Mouse (Mus musculus) neural tube, embryonic 14.5 days (tissue): ENCODE measurements around the gene Nptxr. TPM values are rescaled to one million over a fixed set of nuclear protein-coding genes. Genes with fewer than 3 reads are reported as not detected.

Experiments used
- ATAC-seq: fragments of 200-750 bp; cut with Nextera tagmentation; 2 replicates; pipeline ENCODE4 v1.8.0; 2017; ENCODE audit warnings: low read depth, mild to moderate bottlenecking, moderate TSS enrichment, moderate library complexity
- H3K27ac ChIP-seq: fragments of 300-500 bp; sonication (generic); 2 replicates; pipeline ENCODE4 v1.5.1; 2014; ENCODE audit warnings: low read depth, mild to moderate bottlenecking, control low read depth, low read length, moderate library complexity, mixed read lengths
- H3K27me3 ChIP-seq: fragments of 300-500 bp; sonication (generic); 2 replicates; pipeline ENCODE4 v1.6.1; 2014; ENCODE audit warnings: low read length; ENCODE audit not compliant: control insufficient read depth, insufficient read depth
- H3K36me3 ChIP-seq: fragments of 300-500 bp; sonication (generic); 2 replicates; pipeline ENCODE4 v1.6.1; 2014; ENCODE audit warnings: low read length, mixed read lengths; ENCODE audit not compliant: control insufficient read depth, insufficient read depth
- H3K4me1 ChIP-seq: fragments of 300-500 bp; sonication (generic); 2 replicates; pipeline ENCODE4 v1.6.1; 2014; ENCODE audit warnings: low read length; ENCODE audit not compliant: control insufficient read depth, insufficient read depth
- H3K4me2 ChIP-seq: fragments of 300-500 bp; sonication (generic); 2 replicates; pipeline ENCODE4 v1.6.1; 2014; ENCODE audit warnings: mild to moderate bottlenecking, low read depth, low read length, control low read depth
- H3K4me3 ChIP-seq: fragments of 300-500 bp; sonication (generic); 2 replicates; pipeline ENCODE4 v1.5.1; 2014; ENCODE audit warnings: low read depth, low read length, control low read depth, mixed read lengths
- H3K9ac ChIP-seq: fragments of 300-500 bp; sonication (generic); replicated peaks from 2 replicates; pipeline ENCODE4 v1.6.1; 2014; ENCODE audit warnings: low read depth, mild to moderate bottlenecking, control low read depth, low read length, mixed read lengths
- H3K9me3 ChIP-seq: fragments of 300-500 bp; sonication (generic); 2 replicates; pipeline ENCODE4 v1.6.1; 2016; ENCODE audit warnings: low read length; ENCODE audit not compliant: control insufficient read depth
- WGBS: fragments of 180-500 bp; shearing (Covaris S2); extraction: QIAGEN DNeasy Blood & Tissue Kit; methylation state at CpG from one replicate; pipeline ENCODE4 v1.1.7; 2014; 5-methylcytosine and 5-hydroxymethylcytosine counted together
- polyA plus RNA-seq: library from polyadenylated mRNA; unstranded; fragments of >200 nt; fragmentation: Nextera tagmentation; extraction: Ambion mirVana; gene quantifications from 2 replicates; pipeline ENCODE4 v1.2.1, GENCODE M21; 2014

The Nptxr gene
- polyA plus RNA-seq, 1 experiment from 2014 or later: 23.4 TPM

GRCm38 (mm10) chr15:79755176-79755575 lies 49.4 kb downstream of the Nptxr start:
- WGBS: 89% methylated on average over 4 of the region's 4 CpGs
- Histone ChIP-seq H3K4me2 (no peak overlapping the region), H3K9me3 (no peaks in the 10 kb centered on the region), H3K27me3 (no peaks in the 10 kb centered on the region), H3K36me3 (no peaks in the 10 kb centered on the region), H3K27ac (no peak overlapping the region), H3K4me1 (no peaks in the 10 kb centered on the region), H3K4me3 (no peak overlapping the region), H3K9ac (no peak overlapping the region)
- no peak for ATAC-seq

- ATAC-seq: no peak
- Histone ChIP-seq H3K27me3 (no peaks in the 10 kb centered on the region), H3K36me3 (no peaks in the 10 kb centered on the region), H3K27ac (no peak overlapping the region), H3K9ac (no peak overlapping the region), H3K4me3 (no peak overlapping the region), H3K4me2 (no peak overlapping the region), H3K9me3 (no peaks in the 10 kb centered on the region), H3K4me1 (no peaks in the 10 kb centered on the region)
- 60% methylated on average over 4 of the region's 4 CpGs for WGBS
Measured at GRCm38 (mm10) chr15:79753873-79754272, 50.7 kb downstream of the Nptxr start.

GRCm38 (mm10) chr15:79753420-79753752 lies 51.2 kb downstream of the Nptxr start:
- Histone ChIP-seq H3K4me2 (no peak overlapping the region), H3K36me3 (no peaks in the 10 kb centered on the region), H3K9me3 (no peaks in the 10 kb centered on the region), H3K27ac (no peak overlapping the region), H3K4me3 (no peak overlapping the region), H3K4me1 (no peaks in the 10 kb centered on the region), H3K27me3 (no peaks in the 10 kb centered on the region), H3K9ac (no peak overlapping the region)
- 91% methylated on average over 3 of the region's 3 CpGs for WGBS
- no peak for ATAC-seq

- WGBS: 26% methylated on average over 11 of the region's 11 CpGs
- no peak overlapping the region for H3K4me2 ChIP-seq
- H3K9ac ChIP-seq: no peak overlapping the region
- H3K4me1 ChIP-seq: no peaks in the 10 kb centered on the region
- H3K27ac ChIP-seq: no peak overlapping the region
- H3K9me3 ChIP-seq: no peaks in the 10 kb centered on the region
- peak; percentile 48; the same call in 1 of the 2 replicates for ATAC-seq
- no peak overlapping the region for H3K4me3 ChIP-seq
- no peaks in the 10 kb centered on the region for H3K27me3 ChIP-seq
- no peaks in the 10 kb centered on the region for H3K36me3 ChIP-seq
Measured at GRCm38 (mm10) chr15:79752742-79753419, 51.7 kb downstream of the Nptxr start.

- WGBS: 90% methylated on average over 17 of the region's 17 CpGs
- no peaks in the 10 kb centered on the region for H3K27me3 ChIP-seq
- H3K27ac ChIP-seq: no peak overlapping the region
- no peak overlapping the region for H3K4me3 ChIP-seq
- H3K4me1 ChIP-seq: no peaks in the 10 kb centered on the region
- H3K36me3 ChIP-seq: no peaks in the 10 kb centered on the region
- no peak overlapping the region for H3K9ac ChIP-seq
- no peaks in the 10 kb centered on the region for H3K9me3 ChIP-seq
- ATAC-seq: no peak
- no peak overlapping the region for H3K4me2 ChIP-seq
Measured at GRCm38 (mm10) chr15:79751772-79752171, 52.8 kb downstream of the Nptxr start.

GRCm38 (mm10) chr15:79750266-79750665 lies 54.3 kb downstream of the Nptxr start:
- Histone ChIP-seq H3K9ac (no peak overlapping the region), H3K4me3 (no peak overlapping the region), H3K4me2 (no peak overlapping the region), H3K36me3 (no peaks in the 10 kb centered on the region), H3K9me3 (no peaks in the 10 kb centered on the region), H3K4me1 (no peaks in the 10 kb centered on the region), H3K27ac (no peak overlapping the region), H3K27me3 (no peaks in the 10 kb centered on the region)
- whole genome bisulfite sequencing: 90% methylated on average over 8 of the region's 8 CpGs
- no peak for ATAC-seq

GRCm38 (mm10) chr15:79749162-79749561 lies 55.4 kb downstream of the Nptxr start:
- no peak overlapping the region for H3K4me2 ChIP-seq
- H3K27ac ChIP-seq: no peak overlapping the region
- no peaks in the 10 kb centered on the region for H3K27me3 ChIP-seq
- H3K4me3 ChIP-seq: no peak overlapping the region
- ATAC-seq: no peak
- H3K9me3 ChIP-seq: no peaks in the 10 kb centered on the region
- no peaks in the 10 kb centered on the region for H3K4me1 ChIP-seq
- 95% methylated on average over 7 of the region's 7 CpGs for WGBS
- no peaks in the 10 kb centered on the region for H3K36me3 ChIP-seq
- H3K9ac ChIP-seq: no peak overlapping the region

GRCm38 (mm10) chr15:79747998-79748397 lies 56.6 kb downstream of the Nptxr start:
- no peak overlapping the region; the same call in 1 of the 2 replicates for H3K4me2 ChIP-seq
- no peaks in the 10 kb centered on the region for H3K9me3 ChIP-seq
- no peak overlapping the region for H3K4me3 ChIP-seq
- no peaks in the 10 kb centered on the region for H3K36me3 ChIP-seq
- WGBS: 62% methylated on average over 11 of the region's 11 CpGs
- no peak overlapping the region for H3K27ac ChIP-seq
- ATAC-seq: no peak
- no peak overlapping the region for H3K9ac ChIP-seq
- H3K27me3 ChIP-seq: no peaks in the 10 kb centered on the region
- H3K4me1 ChIP-seq: no peaks in the 10 kb centered on the region

- Histone ChIP-seq H3K9ac (no peak overlapping the region), H3K27me3 (no peaks in the 10 kb centered on the region), H3K36me3 (no peaks in the 10 kb centered on the region), H3K4me3 (no peak overlapping the region), H3K27ac (no peak overlapping the region), H3K9me3 (no peaks in the 10 kb centered on the region), H3K4me1 (peaks cover 7% of the 10 kb centered on the region), H3K4me2 (no peak overlapping the region)
- ATAC-seq: no peak
- 88% methylated on average over 5 of the region's 5 CpGs for WGBS
Measured at GRCm38 (mm10) chr15:79745883-79746282, 58.7 kb downstream of the Nptxr start.
